Mouse (Mus musculus) embryo, embryonic 10.5 days (tissue): ENCODE measurements at regions not wholly inside any gene's neighbourhood (a gene's known extent, or its start where the extent isn't known, plus 50 kb on each side); places are given as distances from the start of the nearest gene placed in this dataset.

Experiments used
- DNase-seq: peaks from one replicate; pipeline ENCODE4 v3.0.0-alpha.2; 2015; ENCODE audit warnings: low spot score

DNA sequence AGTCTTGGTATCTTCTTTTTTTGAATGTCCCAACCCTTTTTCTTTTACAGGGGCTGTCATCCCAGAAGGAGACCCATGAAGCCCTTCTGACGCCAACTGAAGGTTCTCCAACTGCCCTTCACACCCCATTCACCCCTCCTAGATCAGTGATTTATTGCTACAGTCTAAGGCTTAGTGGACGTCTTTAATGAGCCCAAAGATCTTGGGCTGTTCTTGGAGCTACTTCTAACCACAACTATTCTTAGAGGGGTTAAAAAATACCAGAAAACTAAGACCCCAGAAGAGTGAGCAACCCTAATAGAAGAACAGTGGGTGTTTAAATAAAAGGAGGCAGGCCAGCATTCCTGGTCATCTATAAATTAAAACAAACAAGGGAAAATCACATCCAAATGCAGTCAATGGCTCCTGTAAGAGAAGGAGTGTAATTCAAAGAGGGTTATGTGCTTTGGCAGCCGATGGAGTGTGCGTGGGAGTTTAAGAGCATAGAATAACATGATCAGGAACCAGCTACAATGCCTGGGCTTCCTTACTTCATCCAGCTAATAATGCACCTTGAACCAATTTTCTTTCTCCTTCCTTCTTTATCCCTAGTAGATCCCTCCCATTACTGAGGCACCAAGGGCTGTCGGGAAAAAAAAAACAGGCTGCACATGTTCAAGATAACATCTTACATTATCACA, 113.3 kb downstream of the Qpct start:
- no peak for DNase-seq

DNA sequence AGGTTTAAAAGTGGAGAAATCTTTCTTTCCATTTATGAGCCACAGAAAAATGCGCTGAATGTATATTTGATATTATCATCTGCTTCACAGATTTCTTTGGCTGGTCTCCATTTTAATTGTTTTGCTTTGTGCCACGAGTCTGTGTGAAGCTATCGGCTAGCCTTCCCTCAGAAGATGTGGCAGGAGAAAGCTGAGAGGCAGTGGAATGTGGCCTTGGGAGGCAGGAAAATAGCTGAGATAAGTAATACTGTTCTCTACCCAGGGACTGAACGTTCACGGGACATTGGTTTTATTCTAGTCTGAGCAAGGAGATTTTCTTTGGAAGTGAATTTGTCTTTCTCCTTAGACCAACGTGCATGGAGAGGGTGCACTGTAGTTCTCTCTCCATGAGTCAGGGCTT, 112.3 kb downstream of the Qpct start:
- DNase-seq = no peak

DNA sequence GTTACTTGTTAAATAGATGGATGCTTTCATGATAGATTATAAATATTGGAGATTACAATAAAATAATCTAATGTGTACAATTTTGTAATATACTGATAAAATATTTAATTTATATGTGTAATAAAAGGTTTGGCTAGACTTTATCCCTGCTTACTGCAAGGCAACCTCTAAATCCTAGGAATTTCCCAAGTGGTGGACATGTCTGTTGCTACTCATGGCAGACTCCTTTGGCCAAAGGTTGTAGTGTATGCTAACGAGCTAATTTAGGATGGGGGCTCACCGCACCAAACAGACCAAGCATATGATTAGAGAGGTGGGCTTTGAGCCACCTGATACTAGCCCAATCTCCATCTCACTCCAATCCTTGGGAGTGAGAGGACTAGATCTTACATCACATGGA, 102.4 kb downstream of the Qpct start:
- no peak for DNase-seq

DNA sequence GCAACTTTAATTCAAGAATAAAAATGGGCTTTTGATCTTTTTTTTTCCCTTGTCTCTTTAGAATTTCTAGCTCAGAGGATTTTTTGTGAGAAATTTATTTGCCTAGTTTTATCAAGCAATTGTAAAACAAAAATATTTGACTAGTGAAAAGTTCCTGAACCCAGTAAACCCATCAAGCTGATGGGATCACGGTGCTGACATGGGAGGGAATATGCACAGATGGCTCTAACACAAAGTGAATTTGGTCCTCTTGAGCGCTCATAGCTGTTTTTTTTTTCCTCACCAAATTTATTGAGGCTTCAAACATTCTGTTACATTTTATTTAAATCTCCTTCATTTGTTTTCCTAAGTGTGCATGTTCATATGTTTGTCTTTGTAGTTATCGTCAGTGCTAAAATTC, 101.1 kb downstream of the Qpct start:
- no peak for DNase-seq

DNA sequence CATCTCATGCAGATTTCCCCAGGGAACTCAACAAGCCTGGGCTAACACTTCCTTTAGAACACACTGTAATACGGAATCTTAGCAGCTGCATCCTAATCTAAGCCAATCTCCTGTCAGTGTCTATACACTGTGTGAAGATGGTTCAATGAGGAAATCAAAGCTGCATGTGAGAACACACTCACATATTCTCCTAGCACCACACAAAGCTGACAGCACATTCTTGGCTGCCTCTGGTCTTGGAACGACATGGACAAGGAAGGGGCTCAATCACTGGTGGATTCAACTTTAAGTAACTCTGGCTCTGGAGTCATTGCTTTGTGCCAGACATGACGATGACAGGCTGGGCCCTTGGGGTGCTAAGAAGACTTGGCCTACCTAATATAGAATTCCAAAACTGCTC, 96.2 kb downstream of the Qpct start:
- DNase-seq = no peak

DNA sequence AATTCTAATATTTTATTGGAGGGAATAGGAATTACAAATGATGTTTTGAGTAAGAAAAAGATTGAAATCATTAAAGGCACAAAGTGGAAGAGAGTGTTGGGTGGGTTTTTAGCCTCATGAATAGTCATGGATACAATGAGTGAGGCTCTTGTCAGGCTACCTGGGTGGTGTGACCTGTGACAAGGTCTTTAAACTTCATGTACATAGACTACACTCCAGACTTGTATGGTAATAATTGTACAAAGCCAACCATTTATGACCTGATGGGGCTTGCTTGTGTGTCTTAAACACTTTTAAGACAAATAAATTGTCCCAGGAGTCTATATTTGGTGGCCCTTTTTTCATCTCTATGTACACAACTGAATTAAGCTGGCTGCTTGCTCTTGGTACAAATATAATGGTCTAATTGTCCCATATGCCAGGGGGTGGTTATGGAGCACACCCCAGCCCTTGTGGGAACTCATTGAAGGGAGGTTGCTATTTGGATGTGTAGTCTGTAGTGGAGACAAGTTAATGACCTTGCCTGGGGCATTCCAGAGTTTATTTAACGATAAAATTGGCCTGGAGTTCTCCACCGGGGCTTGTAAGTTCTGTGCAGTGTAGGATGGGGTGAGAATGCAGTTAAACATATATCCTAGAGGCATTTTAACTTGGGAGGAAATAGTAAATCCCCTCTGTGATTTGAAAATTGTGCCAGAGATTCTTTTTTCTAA, 93.4 kb downstream of the Qpct start:
- peak; percentile 10 for DNase-seq

DNA sequence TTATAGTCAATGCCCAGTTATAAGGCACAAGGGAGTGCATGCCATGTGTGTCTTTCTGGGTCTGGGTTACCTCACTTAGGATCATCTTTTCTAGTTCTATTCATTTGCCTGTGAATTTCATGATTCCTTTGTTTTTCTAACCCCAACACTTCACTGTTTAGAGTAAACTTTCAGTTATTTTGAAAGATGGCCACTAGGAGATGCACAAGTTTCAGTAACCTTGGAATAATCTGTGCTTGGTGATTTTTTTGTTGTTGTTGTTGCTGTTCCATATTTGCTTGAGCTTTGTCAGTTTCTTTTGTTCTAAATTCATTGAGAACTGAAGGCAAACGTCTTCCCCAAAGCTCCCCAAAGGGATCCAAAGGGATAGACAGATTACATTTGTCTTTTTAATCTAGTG, 91.3 kb downstream of the Qpct start:
- no peak for DNase-seq
